Mouse (Mus musculus) urinary bladder, adult 2 months (tissue): Measurements from ENCODE around the gene Gm6367. TPM values are rescaled to one million over a fixed set of nuclear protein-coding genes. Genes with fewer than 3 reads are reported as not detected.
"Not testable (repeated sequence)": the region's sequence is repeated elsewhere in the genome, so short reads cannot be mapped to it uniquely, and the experiment has no call there.

Source experiments
- DNase-seq: peaks from one replicate; pipeline ENCODE4 v3.0.0; 2022; ENCODE audit warnings: low spot score
- polyA plus RNA-seq: library from polyadenylated mRNA; depleted of rRNA; stranded (reverse); fragments of >200 nt; gene quantifications from 2 replicates; pipeline ENCODE4 v1.2.3, GENCODE M21; 2012; rRNA removed

The Gm6367 gene
- polyA plus RNA-seq: not detected in 2 replicates

DNA sequence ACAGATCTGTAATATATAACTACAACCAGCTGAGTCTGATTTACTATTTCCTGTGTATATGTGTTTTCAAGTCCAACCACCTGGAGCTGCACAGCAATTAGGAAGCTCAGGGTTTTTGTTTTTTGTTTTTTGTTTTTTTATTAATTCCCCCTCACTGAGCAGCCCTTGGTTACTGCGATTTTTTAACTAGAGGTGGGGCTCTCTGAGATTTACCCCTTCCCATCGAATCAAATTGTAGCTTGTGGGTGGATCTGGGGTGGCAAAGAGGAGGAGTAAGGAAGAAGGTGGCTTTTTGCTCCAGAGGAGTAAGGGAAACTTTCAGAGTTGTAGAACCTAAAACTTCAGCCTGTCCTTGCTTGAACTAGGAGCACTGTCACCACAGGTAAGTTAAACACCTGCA, at the start of gene Gm6367:
Gene Gm6367, plus strand, starts transcription at position 301 of the 400 bp plus-strand sequence.
- not testable (repeated sequence) for DNase-seq

Other genes with a start within 250 kb of the Gm6367 start
- gene Gm3183, start 123.2 kb upstream of the Gm6367 start, polyA plus RNA-seq: not detected in 2 replicates
- gene Gm7942, start 118.3 kb downstream of the Gm6367 start, polyA plus RNA-seq: not detected in 2 replicates
- gene Gm16513, start 194.0 kb downstream of the Gm6367 start, polyA plus RNA-seq: not detected in 2 replicates